Mouse (Mus musculus) NIH3T3 (cell line): ENCODE data around the gene Pip5k1c.

Source experiments
- DNase-seq: peaks from one replicate; pipeline ENCODE4 v3.0.0-alpha.2; 2012; ENCODE audit warnings: low read depth

The Pip5k1c gene

GRCm38 (mm10) chr10:81323791-81324530 is 31.2 kb downstream of the Pip5k1c start:
- DNase-seq = no peak

DNA sequence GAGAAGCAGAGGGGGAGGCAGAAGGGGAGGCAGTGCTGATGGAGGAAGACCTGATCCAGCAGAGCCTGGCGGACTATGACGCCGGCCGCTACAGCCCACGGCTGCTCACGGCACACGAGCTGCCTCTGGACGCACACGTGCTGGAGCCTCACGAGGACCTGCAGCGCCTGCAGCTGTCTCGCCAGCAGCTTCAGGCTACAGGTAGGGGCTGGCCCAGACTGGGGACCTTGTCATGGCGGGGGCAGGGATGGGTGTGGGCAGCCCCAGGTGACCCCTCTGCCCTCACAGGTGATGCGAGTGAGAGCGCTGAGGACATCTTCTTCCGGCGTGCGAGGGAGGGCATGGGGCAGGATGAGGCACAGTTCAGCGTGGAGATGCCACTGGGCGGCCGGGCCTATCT is 32.4 kb downstream of the Pip5k1c start:
- DNase-seq = no peak

DNA sequence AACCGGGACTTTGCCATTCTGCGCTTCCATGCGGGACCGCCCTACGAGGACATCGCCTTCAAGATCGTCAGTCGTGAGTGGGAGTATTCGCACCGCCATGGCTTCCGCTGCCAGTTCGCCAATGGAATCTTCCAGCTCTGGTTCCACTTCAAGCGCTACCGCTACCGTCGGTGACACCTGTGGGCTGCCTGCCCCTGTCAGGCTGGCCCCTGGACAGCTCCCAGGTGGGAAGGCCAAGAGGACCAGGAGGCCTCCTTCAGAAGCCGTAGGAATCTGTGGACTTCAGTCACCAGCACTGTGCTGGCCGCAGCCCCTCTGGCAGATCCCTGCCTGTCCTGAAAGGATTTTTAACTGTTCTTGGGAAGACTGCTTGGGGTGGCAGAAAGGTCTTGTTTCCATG is 33.0 kb downstream of the Pip5k1c start:
- DNase-seq = no peak

GRCm38 (mm10) chr10:81326858-81327257 is 34.1 kb downstream of the Pip5k1c start:
- DNase-seq = no peak

GRCm38 (mm10) chr10:81327959-81328358 is 35.2 kb downstream of the Pip5k1c start:
- DNase-seq = no peak

DNA sequence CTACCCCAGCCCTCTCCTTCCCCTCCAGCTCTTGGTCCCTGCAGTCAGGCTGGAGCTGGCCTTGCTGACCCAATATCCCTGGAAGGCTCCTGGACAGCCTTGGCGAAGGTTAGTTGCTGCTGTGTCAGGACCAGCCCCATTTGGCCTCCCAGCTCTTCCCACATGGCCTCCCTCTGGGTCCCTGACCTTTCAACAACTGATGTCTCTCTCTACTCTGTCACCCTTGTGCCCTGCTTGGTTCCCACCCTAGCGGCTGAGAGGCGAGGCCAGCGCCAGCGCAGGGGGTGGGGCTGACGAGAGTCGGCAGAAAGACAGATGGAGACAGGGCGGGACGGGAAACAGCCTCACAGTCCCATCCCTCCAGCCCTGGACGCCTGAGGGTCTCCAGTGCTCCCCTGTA is 35.6 kb downstream of the Pip5k1c start, which contains the start of gene Tbxa2r:
TSS of gene Tbxa2r (plus strand) at position 346 of the 400 bp plus-strand sequence.
- DNase-seq = no peak

DNA sequence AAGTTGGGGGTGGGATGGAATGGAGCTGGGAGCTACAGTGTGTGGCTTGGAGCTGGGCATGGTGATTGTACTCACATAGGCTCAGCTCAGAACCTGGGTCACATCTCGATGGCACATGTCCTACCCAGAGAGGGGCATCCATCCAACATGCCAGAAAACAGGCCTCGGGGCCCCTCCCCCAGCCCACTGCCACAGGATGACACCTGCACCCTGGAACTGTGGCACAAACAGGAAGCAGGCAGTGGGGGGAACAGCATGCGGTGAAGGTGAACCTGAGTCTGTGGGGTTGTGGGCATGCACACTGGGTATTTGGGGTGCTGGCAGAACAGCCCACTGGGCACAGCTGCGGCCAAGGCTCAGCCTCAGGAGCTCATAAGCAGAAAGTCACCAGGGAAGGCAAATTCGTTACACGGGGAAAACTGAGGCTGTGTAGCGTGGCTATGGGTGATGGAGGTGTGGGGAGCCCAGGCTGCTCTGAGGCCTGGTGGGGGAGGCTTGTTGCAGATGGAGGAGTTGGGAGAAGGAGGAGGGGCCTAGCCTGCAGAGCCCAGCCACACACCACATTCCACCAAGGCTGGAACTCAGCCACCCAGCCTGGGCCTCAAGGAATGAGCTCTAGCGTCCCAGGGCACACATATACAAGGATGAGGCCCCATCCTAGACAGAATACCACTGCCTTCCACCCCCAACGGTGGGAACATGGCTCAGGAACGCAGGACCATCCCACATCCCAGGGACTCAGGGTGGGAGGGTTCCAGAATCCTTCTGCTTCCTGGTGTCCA is 36.6 kb downstream of the Pip5k1c start:
- DNase-seq = peak; percentile 95

- DNase-seq = peak; percentile 77
Observed at GRCm38 (mm10) chr10:81330007-81330406, 37.2 kb downstream of the Pip5k1c start.

- no peak for DNase-seq
Observed at GRCm38 (mm10) chr10:81332277-81332676, 39.5 kb downstream of the Pip5k1c start.

GRCm38 (mm10) chr10:81334324-81334723 is 41.6 kb downstream of the Pip5k1c start:
- no peak for DNase-seq

DNA sequence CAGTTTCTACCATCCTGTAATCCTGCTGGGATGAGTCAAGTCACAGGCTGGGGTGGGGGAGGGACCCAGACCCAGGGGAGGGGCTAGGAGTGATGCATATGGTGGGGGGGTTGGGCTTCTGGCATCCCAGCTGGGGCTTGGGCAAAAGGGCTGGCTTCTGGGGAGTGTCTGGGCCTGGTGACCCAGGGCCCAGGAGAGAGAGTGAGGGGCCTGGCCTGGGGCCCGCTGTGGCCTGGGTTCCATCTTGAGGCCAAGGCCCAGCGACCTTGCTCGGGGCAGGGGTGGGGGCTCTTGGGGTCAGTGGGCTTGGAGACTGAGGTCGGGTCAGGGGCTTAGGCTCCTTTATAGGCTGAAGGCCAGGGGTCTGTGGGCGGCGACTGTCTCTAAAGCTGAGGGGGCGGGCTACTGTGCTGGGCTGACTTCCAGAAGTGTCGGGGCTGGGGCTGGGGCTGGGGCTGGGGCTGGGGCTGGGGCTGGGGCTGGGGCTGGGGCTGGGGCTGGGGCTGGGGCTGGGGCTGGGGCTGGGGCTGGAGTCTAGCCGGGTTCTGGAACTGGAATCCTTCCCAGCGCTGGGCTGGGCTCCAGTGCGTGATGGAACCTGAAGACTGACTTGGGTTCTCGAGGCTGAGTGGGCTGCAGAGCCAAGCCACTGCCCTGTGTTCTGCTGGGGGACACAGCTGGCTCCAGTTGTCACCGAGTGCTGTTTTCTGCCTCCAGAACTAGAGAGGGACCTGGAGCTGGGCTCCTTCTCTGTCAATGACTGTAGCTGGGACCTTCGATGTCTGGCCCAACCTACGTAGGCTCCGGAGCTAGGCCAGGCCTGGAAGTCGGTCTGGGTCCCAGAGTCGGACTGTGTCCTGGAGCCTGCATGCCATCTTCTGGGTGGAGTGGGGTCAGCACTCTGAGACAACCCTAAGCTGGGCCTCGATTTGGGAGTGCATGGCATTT is 42.9 kb downstream of the Pip5k1c start:
- DNase-seq = peak; percentile 85

- no peak for DNase-seq
Observed at GRCm38 (mm10) chr10:81336558-81336957, 43.8 kb downstream of the Pip5k1c start.

- no peak for DNase-seq
Observed at GRCm38 (mm10) chr10:81340551-81341332, 48.0 kb downstream of the Pip5k1c start.

DNA sequence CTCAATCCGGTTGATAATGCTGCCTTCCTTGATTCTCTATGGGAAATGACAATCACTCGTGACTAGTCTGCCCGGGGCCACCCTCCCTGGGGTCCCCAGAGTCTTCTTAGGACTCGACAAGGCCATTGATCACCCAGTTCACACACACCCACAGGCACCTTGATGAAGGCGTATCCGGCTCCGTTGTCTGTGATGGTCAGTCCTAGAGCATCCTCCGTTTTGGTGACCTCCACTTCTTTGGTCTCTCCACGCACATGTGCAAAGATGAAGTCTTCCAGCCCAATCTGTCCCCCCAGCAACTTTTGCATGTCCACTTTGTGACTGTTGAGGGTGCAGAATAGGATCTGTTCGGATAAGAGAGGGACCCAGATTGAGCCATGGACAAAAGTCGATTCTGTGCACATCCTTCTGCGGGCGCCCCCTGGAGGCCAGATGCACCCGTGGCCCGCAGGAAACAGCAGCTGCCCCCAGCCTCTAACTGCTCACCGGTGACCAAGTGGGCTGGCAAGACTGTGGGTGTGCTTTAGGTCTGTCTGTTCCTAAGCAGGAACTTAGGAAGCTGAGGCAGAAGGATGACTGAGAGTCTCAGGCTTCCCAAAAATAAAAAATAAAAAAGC is 48.7 kb downstream of the Pip5k1c start:
- peak; percentile 85 for DNase-seq

GRCm38 (mm10) chr10:81342686-81343505 is 50.1 kb downstream of the Pip5k1c start, which contains the start of gene Gipc3:
TSS of gene Gipc3 (minus strand) at chr10:81343266.
- DNase-seq = no peak

DNA sequence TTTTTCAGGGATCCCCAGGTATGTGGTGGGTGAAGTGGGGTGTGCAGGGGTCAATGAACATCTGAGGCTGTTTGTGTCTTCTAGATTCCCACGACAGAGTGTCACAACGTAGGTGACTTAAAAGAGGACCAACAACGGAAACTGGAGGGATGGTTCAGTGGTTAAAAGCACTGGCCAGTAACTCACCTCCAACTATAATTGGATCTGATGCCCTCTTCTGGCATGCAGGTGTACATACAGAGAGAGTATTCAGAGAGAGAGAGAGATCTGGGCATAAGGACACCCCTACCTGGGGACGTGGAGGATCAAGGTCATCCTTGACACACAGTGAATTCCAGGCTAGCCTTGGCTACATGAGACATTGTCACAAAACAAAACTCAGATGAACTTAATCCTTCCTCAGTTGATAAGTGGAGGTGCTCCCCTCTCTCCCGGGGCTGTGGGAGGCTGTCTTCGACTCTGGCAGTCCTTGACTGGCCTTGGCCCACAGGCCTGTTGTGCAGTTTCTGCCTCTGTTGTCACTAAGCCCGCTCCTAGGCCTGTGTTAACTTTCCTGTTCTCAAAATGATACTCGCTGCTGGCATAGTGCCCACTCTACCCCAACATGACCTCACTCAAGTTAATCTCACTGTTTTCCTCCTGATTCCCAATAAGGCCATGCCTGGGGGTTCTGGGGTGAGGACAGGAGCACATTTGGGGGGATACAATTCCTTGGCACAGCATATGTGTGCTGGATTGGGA is 51.8 kb downstream of the Pip5k1c start:
- peak; percentile 43 for DNase-seq

DNA sequence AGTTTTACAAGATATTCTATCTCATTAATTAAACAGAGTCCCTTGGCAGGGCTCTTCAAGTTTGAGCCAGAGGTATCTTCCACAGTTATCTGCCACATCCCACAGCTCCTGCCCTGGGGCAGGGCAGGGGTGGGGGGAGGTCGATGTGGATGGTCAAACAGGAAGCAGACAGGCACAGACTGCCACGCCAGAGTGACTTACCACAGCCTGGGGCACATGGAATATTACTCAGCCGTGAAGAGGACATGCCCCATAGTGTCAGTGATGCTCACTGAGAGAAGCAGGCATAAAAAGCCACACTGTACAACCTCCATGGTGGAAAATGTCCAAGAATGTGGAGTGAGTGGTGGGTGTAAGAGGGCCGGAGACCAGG is 52.4 kb downstream of the Pip5k1c start:
- no peak for DNase-seq

DNA sequence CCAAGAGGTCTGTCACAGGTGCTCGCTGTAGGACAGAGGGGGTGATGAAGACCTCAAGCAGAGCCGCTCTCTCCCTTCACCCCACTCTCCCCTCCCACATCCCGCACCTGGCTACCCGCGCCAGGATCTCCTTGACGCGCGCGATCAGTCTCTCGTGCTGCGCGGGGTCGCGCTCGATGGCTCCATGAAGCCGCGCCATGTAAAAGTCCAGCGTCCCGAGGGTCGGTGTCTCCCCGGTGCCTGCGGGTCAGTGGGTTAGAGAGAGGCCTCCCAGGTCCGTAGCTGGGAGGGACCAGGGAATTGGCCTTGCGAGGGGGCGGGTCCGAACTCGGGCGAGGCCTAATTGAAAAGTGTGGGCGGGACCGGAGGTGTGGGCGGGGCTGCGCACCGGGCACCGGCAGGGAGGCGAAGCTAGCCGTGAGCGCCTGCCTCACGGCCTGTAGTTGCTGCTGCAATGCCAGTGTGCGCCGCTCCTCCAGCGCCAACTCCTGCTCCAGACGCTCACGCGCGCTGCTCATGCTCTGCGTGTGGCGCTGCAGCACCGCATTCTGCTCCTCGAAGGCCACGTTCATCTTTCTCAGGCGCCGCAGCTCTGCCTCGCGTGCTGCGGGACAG is 53.8 kb downstream of the Pip5k1c start:
- no peak for DNase-seq

DNA sequence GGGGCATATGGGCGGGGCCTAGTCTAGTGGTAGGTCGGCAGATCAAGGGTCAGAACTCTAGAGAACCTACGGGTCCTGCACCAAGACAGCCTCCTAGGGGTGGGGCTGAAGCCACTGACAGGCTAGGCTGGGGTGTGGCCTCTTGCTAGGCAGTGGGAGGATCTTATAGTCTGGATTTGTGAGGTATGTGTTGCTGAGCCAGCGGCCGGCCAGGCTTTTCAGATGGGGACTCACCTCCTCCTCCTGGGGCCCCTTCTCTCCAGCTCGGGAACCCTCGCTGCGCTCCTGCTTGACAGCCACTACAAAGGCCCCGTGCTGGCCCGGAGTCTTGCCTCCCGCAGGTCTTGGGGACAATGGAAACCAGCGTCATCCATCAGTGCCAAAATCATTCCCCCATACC is 56.4 kb downstream of the Pip5k1c start:
- peak; percentile 74 for DNase-seq
